Mouse (Mus musculus) 3134 (cell line): ENCODE data around the gene Cluap1.
A peak's percentile ranks its signal among the peaks of the same experiment; 100 is the strongest.
"Not testable (repeated sequence)": the region's sequence is repeated elsewhere in the genome, so short reads cannot be mapped to it uniquely, and the experiment has no call there.

Source experiments
- DNase-seq: peaks from one replicate; pipeline ENCODE4 v3.0.0-alpha.2; 2011; ENCODE audit warnings: low spot score; ENCODE audit not compliant: insufficient read length; ENCODE audit errors: extremely low read depth

Cluap1 gene

GRCm38 (mm10) chr16:3934091-3934490, 25.5 kb downstream of the Cluap1 start:
- DNase-seq = peak; percentile 43

GRCm38 (mm10) chr16:3934701-3935100, 26.1 kb downstream of the Cluap1 start:
- DNase-seq = no peak

GRCm38 (mm10) chr16:3951141-3951540, 42.5 kb downstream of the Cluap1 start:
- no peak for DNase-seq

GRCm38 (mm10) chr16:3956369-3956768, 47.8 kb downstream of the Cluap1 start:
- peak; percentile 80 for DNase-seq

- DNase-seq = peak; percentile 48
Measured at GRCm38 (mm10) chr16:3959261-3959660, 50.7 kb downstream of the Cluap1 start.

GRCm38 (mm10) chr16:3964990-3965389, 56.4 kb downstream of the Cluap1 start:
- no peak for DNase-seq

- DNase-seq = no peak
Measured at GRCm38 (mm10) chr16:3965534-3965933, 56.9 kb downstream of the Cluap1 start.

GRCm38 (mm10) chr16:3974456-3974855, 65.9 kb downstream of the Cluap1 start:
- not testable (repeated sequence) for DNase-seq

- DNase-seq = no peak
Measured at GRCm38 (mm10) chr16:3975658-3976057, 67.1 kb downstream of the Cluap1 start.

GRCm38 (mm10) chr16:3976251-3976671, 67.7 kb downstream of the Cluap1 start, which contains the start of gene Nlrc3:
Nlrc3 (minus strand) TSS chr16:3976632.
- no peak for DNase-seq

GRCm38 (mm10) chr16:3976712-3977111, 68.1 kb downstream of the Cluap1 start:
- DNase-seq = no peak

GRCm38 (mm10) chr16:3982173-3982572, 73.6 kb downstream of the Cluap1 start:
- no peak for DNase-seq

- no peak for DNase-seq
Measured at GRCm38 (mm10) chr16:3983146-3983700, 74.6 kb downstream of the Cluap1 start.

- DNase-seq = no peak
Measured at GRCm38 (mm10) chr16:3988410-3988809, 79.8 kb downstream of the Cluap1 start.
